Mouse (Mus musculus) small intestine, adult 2 months (tissue): Measurements from ENCODE around the gene Hist1h1d.

Source experiments
- CTCF ChIP-seq: fragments of 200-500 bp; IDR thresholded peaks from 2 replicates; pipeline ENCODE4 v1.5.1; 2012; ENCODE audit warnings: low read depth, mild to moderate bottlenecking, control low read depth, inconsistent platforms, low read length, moderate library complexity, mixed read lengths; ENCODE audit not compliant: insufficient replicate concordance, insufficient read length; ENCODE audit errors: extremely low read depth
- POLR2A ChIP-seq: fragments of 200-500 bp; IDR thresholded peaks from 2 replicates; pipeline ENCODE4 v1.6.1; 2012; ENCODE audit warnings: low read depth, mild to moderate bottlenecking, control low read depth, inconsistent platforms, low read length, moderate library complexity

GRCm38 (mm10) chr13:23516822-23517602 lies 36.0 kb upstream of the Hist1h1d start:
- TF ChIP-seq CTCF (no peak), POLR2A (no peak)
